Mouse (Mus musculus) sigmoid colon, adult 10 weeks (tissue): Measurements from ENCODE around the gene Oog2. TPM values are rescaled to one million over a fixed set of nuclear protein-coding genes. Genes with fewer than 3 reads are reported as not detected.

Experiments used
- polyA plus RNA-seq: library from polyadenylated mRNA; stranded (reverse); fragments of 350-450 nt; fragmentation: Illumina TruSeq; extraction: RNeasy Lipid Tissue Mini Kit (QIAGEN cat#74804); gene quantifications from one replicate; pipeline ENCODE4 v1.2.3, GENCODE M21; 2014; ENCODE audit warnings: low read depth, low replicate concordance

The Oog2 gene
- polyA plus RNA-seq: not detected

DNA sequence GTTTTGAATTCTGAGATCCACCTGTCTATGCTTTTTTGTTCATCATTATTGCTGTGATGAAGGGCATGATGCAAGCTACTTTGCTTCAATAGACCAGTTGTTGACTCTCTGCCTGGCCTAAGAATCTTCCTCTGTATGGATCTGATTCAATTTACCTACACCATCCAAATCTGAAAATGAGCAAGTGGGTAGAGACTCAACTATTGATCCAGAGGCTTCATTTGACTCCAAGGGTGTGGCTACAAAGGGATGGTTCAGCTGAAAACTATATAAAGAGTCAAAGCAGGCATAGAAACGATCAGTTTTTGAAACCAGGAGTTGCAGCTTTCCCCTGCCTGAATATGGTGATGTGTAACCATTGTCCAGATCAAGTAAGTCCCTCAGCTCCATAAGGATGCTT is at the start of gene Oog2:
TSS of gene Oog2 (plus strand) at position 301 of the 400 bp plus-strand sequence.

GRCm38 (mm10) chr4:144162563-144162962 is 28.0 kb upstream of the Oog2 start, which contains the start of gene Oog3:
Oog3 (minus strand) TSS chr4:144162663.

DNA sequence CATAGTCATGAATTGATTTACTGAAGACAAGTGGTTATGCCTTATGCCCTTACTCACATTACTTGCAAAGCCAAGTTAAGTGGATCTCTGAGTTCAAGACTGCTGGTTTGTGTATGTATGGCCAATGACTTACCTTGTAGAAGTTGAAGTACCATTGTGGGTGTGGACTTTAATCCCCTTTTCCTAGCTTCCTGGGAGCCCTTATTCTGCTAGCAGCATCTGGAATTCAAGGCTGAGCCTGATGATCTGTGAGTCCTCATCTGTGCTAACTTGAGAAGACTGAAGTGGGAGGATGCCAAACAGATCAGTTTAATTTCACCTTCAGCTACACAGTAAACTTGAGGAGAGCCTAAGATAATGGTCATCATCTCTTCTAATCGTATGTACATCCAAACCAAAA is 22.7 kb downstream of the Oog2 start, which contains the start of gene C87977:
TSS of gene C87977 (minus strand) at position 101 of the 400 bp plus-strand sequence.

Other genes with a start within 250 kb of the Oog2 start
- not detected for gene Pramef25, start 239.7 kb upstream of the Oog2 start, polyA plus RNA-seq
- gene Gm13101, start 223.8 kb upstream of the Oog2 start, polyA plus RNA-seq: not detected
- gene Pramef17, start 196.3 kb upstream of the Oog2 start, polyA plus RNA-seq: not detected
- not detected for gene Pramel4, start 131.6 kb upstream of the Oog2 start, polyA plus RNA-seq
- not detected for gene Gm13102, start 84.2 kb upstream of the Oog2 start, polyA plus RNA-seq
- gene Oog3, start 28.1 kb upstream of the Oog2 start, polyA plus RNA-seq: not detected
- gene C87977, start 22.6 kb downstream of the Oog2 start, polyA plus RNA-seq: not detected
- not detected for gene Pramel5, start 89.8 kb downstream of the Oog2 start, polyA plus RNA-seq
- gene Gm13128, start 139.5 kb downstream of the Oog2 start, polyA plus RNA-seq: not detected
- gene Gm13119, start 167.2 kb downstream of the Oog2 start, polyA plus RNA-seq: not detected
- not detected for gene Pramef20, start 187.2 kb downstream of the Oog2 start, polyA plus RNA-seq
- not detected for gene Pramef12, start 217.7 kb downstream of the Oog2 start, polyA plus RNA-seq
- gene 1700012P22Rik, start 248.1 kb downstream of the Oog2 start, polyA plus RNA-seq: not detected